Mouse (Mus musculus): ENCODE measurements around the gene Fbxo2. TPM values are rescaled to one million over a fixed set of nuclear protein-coding genes. Genes with fewer than 3 reads are reported as not detected.

Gene Fbxo2
- polyA plus RNA-seq (2012; ENCODE audit: low replicate concordance), result 0.41 TPM in 1 of 2 replicates, not detected in the other

DNA sequence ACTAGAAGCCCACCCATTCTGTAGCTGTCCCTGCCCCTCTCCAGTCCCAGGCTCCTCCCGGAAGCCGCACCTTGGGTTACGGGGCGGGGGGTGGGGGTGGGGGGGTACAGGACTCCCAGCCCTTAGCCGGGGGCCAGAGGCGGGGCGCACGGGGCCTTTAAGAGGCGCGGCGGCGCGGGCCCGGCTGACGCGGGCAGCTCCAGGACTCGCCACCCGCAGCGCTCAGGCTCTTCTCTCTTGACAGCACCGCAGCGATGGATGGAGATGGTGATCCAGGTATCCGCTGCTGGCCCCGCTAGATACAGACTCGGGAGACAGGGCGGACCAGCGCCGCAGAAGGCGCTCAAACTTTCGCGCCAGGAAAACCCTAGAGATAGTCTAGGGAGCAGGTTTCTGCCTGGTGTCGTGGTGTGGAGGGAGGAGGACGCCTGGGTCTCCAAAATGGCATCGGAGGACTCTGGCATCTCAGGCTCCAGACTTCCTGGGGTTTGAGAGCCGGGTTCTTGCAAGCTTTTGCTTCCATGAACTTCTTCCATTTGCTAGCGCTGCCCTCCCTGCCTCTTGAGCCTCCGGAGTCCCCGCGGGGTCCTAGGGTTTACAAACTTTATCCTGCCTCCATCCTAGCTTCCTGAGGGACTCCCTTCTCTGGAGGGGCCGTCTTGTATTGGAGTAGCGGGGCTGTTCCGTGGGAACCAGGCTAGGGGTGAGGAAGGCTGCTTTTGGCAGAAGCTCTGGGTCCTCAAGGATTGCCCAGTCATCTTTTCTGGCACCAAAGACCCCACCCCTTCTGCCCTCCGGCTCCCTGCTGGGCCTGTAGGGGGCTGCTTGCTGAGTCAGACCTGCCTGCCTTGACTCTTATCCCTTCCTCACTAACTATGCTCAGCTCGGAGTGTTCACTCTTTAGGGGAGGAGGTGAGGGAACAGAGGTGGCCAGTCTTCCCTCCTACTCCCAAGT lies at the start of gene Fbxo2, which contains the start of gene Fbxo44:
Gene Fbxo2, plus strand, starts transcription at position 186 of the 955 bp plus-strand sequence.
Gene Fbxo44, minus strand, starts transcription at position 47 of the 955 bp plus-strand sequence.

GRCm38 (mm10) chr4:148130133-148130532 lies 30.3 kb upstream of the Fbxo2 start, which contains the start of gene Mad2l2:
TSS of gene Mad2l2 (plus strand) at chr4:148130384.

GRCm38 (mm10) chr4:148130561-148131413 lies 29.6 kb upstream of the Fbxo2 start, which contains the start of gene Draxin:
TSS of gene Draxin (minus strand) at chr4:148130698.

DNA sequence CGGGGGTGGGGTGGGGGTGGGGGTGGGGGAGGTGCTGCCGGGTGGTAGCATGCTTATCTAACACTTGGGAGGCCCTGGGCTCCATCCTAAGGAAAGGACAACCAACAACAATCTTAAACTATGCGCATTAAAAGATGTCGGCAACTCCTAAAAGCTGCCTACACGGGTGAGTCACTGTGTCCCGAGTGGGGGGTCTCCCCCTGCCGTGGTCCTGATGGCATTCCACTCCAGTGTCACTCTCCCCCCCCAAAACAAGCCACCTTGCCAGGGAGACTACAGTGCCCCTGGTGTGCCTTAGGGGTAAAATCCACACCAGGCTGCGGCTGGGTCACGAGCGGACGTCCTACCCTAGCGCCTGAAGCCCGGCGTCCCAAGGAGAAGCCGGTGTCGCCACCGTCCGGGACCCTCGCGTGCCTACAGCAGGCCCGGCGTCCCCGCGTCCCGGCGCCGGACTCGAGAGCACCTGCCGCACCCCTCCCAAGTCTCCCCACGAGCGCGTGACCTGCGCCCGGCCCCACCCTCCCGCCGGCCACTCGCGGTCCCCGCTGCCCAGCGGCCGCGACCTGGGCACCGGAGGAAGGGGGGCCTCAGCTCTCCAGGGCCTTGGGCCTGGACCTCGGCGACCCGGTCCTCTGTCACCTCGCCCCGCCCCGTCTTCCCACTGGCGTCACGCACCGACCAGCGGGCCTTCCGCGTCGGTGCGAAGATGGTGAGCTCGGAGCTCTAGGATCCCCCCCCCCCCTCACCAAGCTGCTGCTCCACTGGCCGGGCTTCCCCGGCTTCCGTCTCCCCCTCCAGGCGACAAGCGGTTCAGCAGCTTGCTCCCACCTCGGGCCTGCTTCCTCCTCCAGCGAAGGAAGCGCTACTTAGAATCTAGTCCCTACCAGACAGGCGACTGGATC lies 8.9 kb upstream of the Fbxo2 start, which contains the start of gene Fbxo6:
Gene Fbxo6, minus strand, starts transcription at position 874 of the 902 bp plus-strand sequence.

Other genes starting within 250 kb of the Fbxo2 start
- 11.9 and 12.5 TPM in 2 replicates for gene Plod1, start 223.9 kb upstream of the Fbxo2 start, polyA plus RNA-seq (2012; ENCODE audit: low replicate concordance)
- 141 and 142 TPM in 2 replicates for gene 2510039O18Rik, start 219.7 kb upstream of the Fbxo2 start, polyA plus RNA-seq (2012; ENCODE audit: low replicate concordance)
- gene Nppb, start 174.8 kb upstream of the Fbxo2 start, polyA plus RNA-seq (2012; ENCODE audit: low replicate concordance), result not detected in 2 replicates
- gene Nppa, start 159.9 kb upstream of the Fbxo2 start, polyA plus RNA-seq (2012; ENCODE audit: low replicate concordance), result not detected in 2 replicates
- 4.8 and 5.6 TPM in 2 replicates for gene Clcn6, start 121.8 kb upstream of the Fbxo2 start, polyA plus RNA-seq (2012; ENCODE audit: low replicate concordance)
- 12.5 and 17.2 TPM in 2 replicates for gene Mthfr, start 121.5 kb upstream of the Fbxo2 start, polyA plus RNA-seq (2012; ENCODE audit: low replicate concordance)
- 8.4 and 16.3 TPM in 2 replicates for gene Agtrap, start 72.6 kb upstream of the Fbxo2 start, polyA plus RNA-seq (2012; ENCODE audit: low replicate concordance)
- 9.8 and 19.3 TPM in 2 replicates for gene Mad2l2, start 30.2 kb upstream of the Fbxo2 start, polyA plus RNA-seq (2012; ENCODE audit: low replicate concordance)
- 0.10 and 0.12 TPM in 2 replicates for gene Draxin, start 29.9 kb upstream of the Fbxo2 start, polyA plus RNA-seq (2012; ENCODE audit: low replicate concordance)
- 19.3 and 30.5 TPM in 2 replicates for gene Fbxo6, start 8.5 kb upstream of the Fbxo2 start, polyA plus RNA-seq (2012; ENCODE audit: low replicate concordance)
- 4.3 and 5.4 TPM in 2 replicates for gene Fbxo44, start 139 bp upstream of the Fbxo2 start, polyA plus RNA-seq (2012; ENCODE audit: low replicate concordance)
- 0.02 and 0.07 TPM in 2 replicates for gene Disp3, start 127.3 kb downstream of the Fbxo2 start, polyA plus RNA-seq (2012; ENCODE audit: low replicate concordance)

Measured in hematopoietic multipotent progenitor cell, adult 10-12 weeks (in vitro differentiated cells).